22 mouse cellular contexts compared by ENCODE assay signal in the genomic region with DNA sequence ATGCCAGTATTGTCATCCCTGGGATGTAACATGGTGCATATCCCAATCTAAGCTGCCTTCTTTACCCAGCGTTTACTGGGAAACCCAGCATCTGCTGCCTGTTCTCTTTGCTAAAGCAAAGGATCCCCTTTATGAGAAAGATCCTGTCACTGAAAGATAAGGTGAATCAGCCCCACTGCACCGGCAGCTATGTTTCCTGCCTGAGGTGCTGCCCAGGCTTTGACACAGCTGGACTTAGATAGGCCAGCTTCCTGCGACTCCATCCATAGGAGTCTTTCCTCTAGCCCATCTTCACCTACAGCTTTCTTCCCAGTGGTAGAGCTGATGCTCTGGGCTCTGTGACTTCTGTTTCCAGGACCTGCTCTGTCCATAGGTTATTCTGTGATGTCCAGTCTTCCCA.
DNase-seq lines count a peak whose midpoint lies in the region; TF ChIP-seq lines count a peak whose summit lies in the region.
"Had no signal": no experiment of that assay in that cellular context is flagged by ENCODE, and none has a peak within 500 bp of the region (broad histone marks: within the 10 kb centered on the region; RNA-seq: fewer than 3 reads in every experiment).

No protein-coding gene starts in this region.

- no peak overlapping the region for H3K4me3 ChIP-seq in MEL (ENCODE audit: control insufficient read depth in 1 of 2, insufficient read depth in 1 of 2, low read depth in 2 of 2, low read length in 2 of 2)
- H3K4me3 ChIP-seq: forebrain, embryonic 10.5 days; forebrain, embryonic 13.5 days; gastrocnemius, adult 2 months; hindbrain, embryonic 10.5 days; hindbrain, embryonic 13.5 days; intestine, embryonic 15.5 days had no signal

- H3K27me3 ChIP-seq in MEL (ENCODE audit: control insufficient read depth in 1 of 2, insufficient read depth in 2 of 2, low read length in 2 of 2): no peaks in the 10 kb centered on the region
- H3K27me3 ChIP-seq: forebrain, embryonic 13.5 days; hindbrain, embryonic 13.5 days; intestine, embryonic 15.5 days had no signal

- H3K9ac ChIP-seq in MEL (ENCODE audit: control insufficient read depth, low read depth, low read length, poor library complexity, severe bottlenecking): no peak overlapping the region
- H3K9ac ChIP-seq: forebrain, embryonic 13.5 days; hindbrain, embryonic 13.5 days; intestine, embryonic 15.5 days had no signal

- no peak for TF ChIP-seq POLR2A in MEL (IDR thresholded peaks at IDR 0.05; ENCODE audit: control insufficient read depth in 1 of 2, insufficient read depth in 1 of 2, low read depth in 1 of 2, low read length in 2 of 2, poor library complexity in 1 of 2)

- no peak overlapping the region for H3K27ac ChIP-seq in MEL (ENCODE audit: control insufficient read depth, low read depth, low read length)
- H3K27ac ChIP-seq: forebrain, embryonic 10.5 days; forebrain, embryonic 13.5 days; gastrocnemius, adult 2 months; hindbrain, embryonic 10.5 days; hindbrain, embryonic 13.5 days; intestine, embryonic 15.5 days had no signal

- H3K36me3 ChIP-seq in MEL (ENCODE audit: control insufficient read depth in 1 of 2, insufficient read depth in 2 of 2, low read length in 2 of 2): peaks cover 0 to 13% of the 10 kb centered on the region in 2 experiments; a peak in 2 of 4 replicates
- H3K36me3 ChIP-seq: intestine, embryonic 15.5 days had no signal

- TF ChIP-seq RAD21 in MEL (IDR thresholded peaks at IDR 0.05; ENCODE audit: low read depth, low read length): no peak

- peak; percentile 94 for TF ChIP-seq EP300 in MEL (IDR thresholded peaks at IDR 0.05; ENCODE audit: low read depth in 1 of 2, low read length in 2 of 2)

- peaks cover 0 to 16% of the 10 kb centered on the region in 2 experiments; a peak in 2 of 4 replicates for H3K4me1 ChIP-seq in MEL (ENCODE audit: control insufficient read depth in 1 of 2, insufficient read depth in 2 of 2, low read length in 2 of 2)
- H3K4me1 ChIP-seq: forebrain, embryonic 10.5 days; forebrain, embryonic 13.5 days; hindbrain, embryonic 10.5 days; hindbrain, embryonic 13.5 days; intestine, embryonic 15.5 days had no signal

- DNase-seq in 416B (ENCODE audit: low read depth) (peak; percentile 8), MEL (ENCODE audit: low read depth, low spot score) (peak; percentile 83), MN1 (ENCODE audit: low spot score) (no peak)
- DNase-seq in c-Kit-positive CD71-positive TER-119-positive erythroid progenitor cells, embryonic 14.5 days (ENCODE audit: low spot score): peak; percentile 16
- no peak for DNase-seq in frontal cortex, postnatal 25 days (ENCODE audit: low spot score in 2 of 2)
- DNase-seq in gastrocnemius, postnatal 36 days: no peak
- DNase-seq: adrenal gland, postnatal 10 days; adrenal gland, postnatal 36 days; cerebellum, adult 11-12 months; cerebellum, adult 8-10 months; cerebellum, postnatal 10 days; cerebellum, postnatal 36 days; gastrocnemius, adult 2 months; gastrocnemius, postnatal 14 days; heart, postnatal 36 days; kidney, adult 11 months; kidney, adult 8-10 months had no signal

- TF ChIP-seq CTCF in MEL (IDR thresholded peaks at IDR 0.05 in 2 of 3, conservative IDR thresholded peaks at IDR 0.05 in 1 of 3; ENCODE audit: control insufficient read depth in 1 of 3, insufficient read depth in 1 of 3, low read depth in 2 of 3, low read length in 3 of 3, poor library complexity in 1 of 3, severe bottlenecking in 1 of 3): no peak

- H3K79me2 ChIP-seq in MEL (ENCODE audit: control insufficient read depth, insufficient read depth, low read length, poor library complexity): no peaks in the 10 kb centered on the region

- intact Hi-C loops in gastrocnemius, postnatal 36 days (cut with DNase I): no loop called here

- H3K9me3 ChIP-seq in MEL (replicated peaks; ENCODE audit: insufficient read depth, low read length): no peaks in the 10 kb centered on the region
- H3K9me3 ChIP-seq: forebrain, embryonic 10.5 days; forebrain, embryonic 13.5 days; hindbrain, embryonic 10.5 days; hindbrain, embryonic 13.5 days; intestine, embryonic 15.5 days had no signal

TF ChIP-seq in MEL, 35 proteins besides CTCF, POLR2A, EP300 and RAD21:
- TF ChIP-seq NELFE (IDR thresholded peaks at IDR 0.05; ENCODE audit: low read depth, low read length) (no peak), HCFC1 (IDR thresholded peaks at IDR 0.05; ENCODE audit: low read depth, low read length) (no peak), GATA1 (IDR thresholded peaks at IDR 0.05; ENCODE audit: low read depth, low read length) (peak; percentile 95), RCOR1 (IDR thresholded peaks at IDR 0.05; ENCODE audit: low read depth, low read length) (peak; percentile 81), TAL1 (IDR thresholded peaks at IDR 0.05; ENCODE audit: low read length) (peak; percentile 98), CHD2 (IDR thresholded peaks at IDR 0.05; ENCODE audit: low read length) (no peak), SIN3A (IDR thresholded peaks at IDR 0.05; ENCODE audit: low read length) (peak; percentile 53), ETS1 (IDR thresholded peaks at IDR 0.05; ENCODE audit: low read depth, low read length) (peak; percentile 82), MXI1 (IDR thresholded peaks at IDR 0.05; ENCODE audit: low read depth, low read length) (no peak), TCF12 (IDR thresholded peaks at IDR 0.05; ENCODE audit: low read depth, low read length) (peak; percentile 97)

Comparison
In these comparisons a context has a peak if more than half of its experiments do, and no peak if none do; other contexts are left out.
1. DNase-seq: peak in 416B (single experiment), MEL (single experiment) and c-Kit-positive CD71-positive TER-119-positive erythroid progenitor cells, embryonic 14.5 days (single experiment); none in frontal cortex, postnatal 25 days (0 of 2), MN1 (single experiment) and gastrocnemius, postnatal 36 days (0 of 2).